Mouse (Mus musculus): Measurements from ENCODE around the gene Arid1b. TPM values are rescaled to one million over a fixed set of nuclear protein-coding genes. Genes with fewer than 3 reads are reported as not detected.
A peak's percentile ranks its signal among the peaks of the same experiment; 100 is the strongest.

Arid1b gene
- polyA plus RNA-seq, 1 experiment from 2014 or later: 12.5 TPM

GRCm38 (mm10) chr17:5045613-5046012 is 51.5 kb downstream of the Arid1b start:
- no peak overlapping the region for H3K4me2 ChIP-seq
- H3K27me3 ChIP-seq (replicated peaks): no peaks in the 10 kb centered on the region
- no peak for ATAC-seq (ENCODE audit: low FRiP score)
- H3K4me1 ChIP-seq: peaks cover 44% of the 10 kb centered on the region
- no peak overlapping the region for H3K9ac ChIP-seq (replicated peaks)
- no peaks in the 10 kb centered on the region for H3K36me3 ChIP-seq
- WGBS: 92% methylated on average over 5 of the region's 5 CpGs
- H3K4me3 ChIP-seq (replicated peaks): no peak overlapping the region
- H3K27ac ChIP-seq (replicated peaks): no peak overlapping the region
- no peaks in the 10 kb centered on the region for H3K9me3 ChIP-seq (replicated peaks)

- no peaks in the 10 kb centered on the region for H3K9me3 ChIP-seq (replicated peaks)
- ATAC-seq (ENCODE audit: low FRiP score): no peak
- WGBS: 74% methylated on average over 4 of the region's 4 CpGs
- no peak overlapping the region for H3K9ac ChIP-seq (replicated peaks)
- H3K4me2 ChIP-seq: no peak overlapping the region
- H3K27ac ChIP-seq (replicated peaks): no peak overlapping the region
- H3K4me1 ChIP-seq: peaks cover 51% of the 10 kb centered on the region
- H3K36me3 ChIP-seq: no peaks in the 10 kb centered on the region
- H3K4me3 ChIP-seq (replicated peaks): no peak overlapping the region
- H3K27me3 ChIP-seq (replicated peaks): no peaks in the 10 kb centered on the region
These were observed 53.2 kb downstream of the Arid1b start for GRCm38 (mm10) chr17:5047373-5047772.

GRCm38 (mm10) chr17:5050266-5050665 is 56.1 kb downstream of the Arid1b start:
- WGBS: 73% methylated on average over 8 of the region's 8 CpGs
- no peaks in the 10 kb centered on the region for H3K27me3 ChIP-seq (replicated peaks)
- ATAC-seq (ENCODE audit: low FRiP score): no peak
- no peak overlapping the region for H3K4me2 ChIP-seq
- H3K27ac ChIP-seq (replicated peaks): no peak overlapping the region
- no peak overlapping the region for H3K4me3 ChIP-seq (replicated peaks)
- H3K9ac ChIP-seq (replicated peaks): no peak overlapping the region
- peaks cover 57% of the 10 kb centered on the region for H3K4me1 ChIP-seq
- no peaks in the 10 kb centered on the region for H3K36me3 ChIP-seq
- H3K9me3 ChIP-seq (replicated peaks): no peaks in the 10 kb centered on the region

- Histone ChIP-seq H3K4me1 (peaks cover 56% of the 10 kb centered on the region), H3K4me3 (replicated peaks) (no peak overlapping the region), H3K27me3 (replicated peaks) (no peaks in the 10 kb centered on the region), H3K4me2 (no peak overlapping the region), H3K9me3 (replicated peaks) (no peaks in the 10 kb centered on the region), H3K36me3 (no peaks in the 10 kb centered on the region), H3K27ac (replicated peaks) (no peak overlapping the region), H3K9ac (replicated peaks) (no peak overlapping the region)
- no peak for ATAC-seq (ENCODE audit: low FRiP score)
- WGBS: 79% methylated on average over 7 of the region's 7 CpGs
These were observed 56.9 kb downstream of the Arid1b start for GRCm38 (mm10) chr17:5050970-5051530.

GRCm38 (mm10) chr17:5052091-5052799 is 58.1 kb downstream of the Arid1b start:
- no peak overlapping the region for H3K4me2 ChIP-seq
- H3K27ac ChIP-seq (replicated peaks): no peak overlapping the region
- no peaks in the 10 kb centered on the region for H3K36me3 ChIP-seq
- no peaks in the 10 kb centered on the region for H3K27me3 ChIP-seq (replicated peaks)
- 75% methylated on average over 10 of the region's 10 CpGs for WGBS
- peaks cover 59% of the 10 kb centered on the region for H3K4me1 ChIP-seq
- no peaks in the 10 kb centered on the region for H3K9me3 ChIP-seq (replicated peaks)
- H3K4me3 ChIP-seq (replicated peaks): no peak overlapping the region
- H3K9ac ChIP-seq (replicated peaks): no peak overlapping the region
- ATAC-seq (ENCODE audit: low FRiP score): no peak

- Histone ChIP-seq H3K36me3 (no peaks in the 10 kb centered on the region), H3K27me3 (replicated peaks) (no peaks in the 10 kb centered on the region), H3K9me3 (replicated peaks) (no peaks in the 10 kb centered on the region), H3K9ac (replicated peaks) (no peak overlapping the region), H3K27ac (replicated peaks) (no peak overlapping the region), H3K4me2 (no peak overlapping the region), H3K4me1 (peaks cover 58% of the 10 kb centered on the region), H3K4me3 (replicated peaks) (no peak overlapping the region)
- WGBS: 75% methylated on average over 4 of the region's 4 CpGs
- no peak for ATAC-seq (ENCODE audit: low FRiP score)
These were observed 58.7 kb downstream of the Arid1b start for GRCm38 (mm10) chr17:5052800-5053179.

GRCm38 (mm10) chr17:5053201-5053600 is 59.1 kb downstream of the Arid1b start:
- Histone ChIP-seq H3K36me3 (no peaks in the 10 kb centered on the region), H3K27me3 (replicated peaks) (no peaks in the 10 kb centered on the region), H3K4me2 (no peak overlapping the region), H3K27ac (replicated peaks) (no peak overlapping the region), H3K4me3 (replicated peaks) (no peak overlapping the region), H3K9me3 (replicated peaks) (no peaks in the 10 kb centered on the region), H3K9ac (replicated peaks) (no peak overlapping the region), H3K4me1 (peaks cover 62% of the 10 kb centered on the region)
- ATAC-seq (ENCODE audit: low FRiP score): no peak
- 53% methylated on average over 16 of the region's 16 CpGs for WGBS

GRCm38 (mm10) chr17:5055412-5055811 is 61.3 kb downstream of the Arid1b start:
- ATAC-seq (ENCODE audit: low FRiP score): no peak
- no peaks in the 10 kb centered on the region for H3K27me3 ChIP-seq (replicated peaks)
- H3K36me3 ChIP-seq: no peaks in the 10 kb centered on the region
- H3K27ac ChIP-seq (replicated peaks): no peak overlapping the region
- WGBS: 82% methylated on average over 6 of the region's 6 CpGs
- no peak overlapping the region for H3K4me2 ChIP-seq
- H3K4me3 ChIP-seq (replicated peaks): no peak overlapping the region
- H3K9ac ChIP-seq (replicated peaks): no peak overlapping the region
- peaks cover 77% of the 10 kb centered on the region for H3K4me1 ChIP-seq
- H3K9me3 ChIP-seq (replicated peaks): no peaks in the 10 kb centered on the region

GRCm38 (mm10) chr17:5056654-5057053 is 62.5 kb downstream of the Arid1b start:
- WGBS: 69% methylated on average over 4 of the region's 4 CpGs
- Histone ChIP-seq H3K9ac (replicated peaks) (no peak overlapping the region), H3K27ac (replicated peaks) (0 out of 2 replicates have a peak overlapping the region, but pooled peaks have one; percentile 23), H3K27me3 (replicated peaks) (no peaks in the 10 kb centered on the region), H3K4me3 (replicated peaks) (no peak overlapping the region), H3K36me3 (no peaks in the 10 kb centered on the region), H3K4me2 (no peak overlapping the region), H3K9me3 (replicated peaks) (no peaks in the 10 kb centered on the region), H3K4me1 (peaks cover 75% of the 10 kb centered on the region)
- no peak for ATAC-seq (ENCODE audit: low FRiP score)

GRCm38 (mm10) chr17:5057286-5057685 is 63.2 kb downstream of the Arid1b start:
- peak overlapping the region; percentile 23; the same call in 1 of the 2 replicates for H3K27ac ChIP-seq (replicated peaks)
- no peak for ATAC-seq (ENCODE audit: low FRiP score)

GRCm38 (mm10) chr17:5057944-5058720 is 64.0 kb downstream of the Arid1b start:
- H3K9ac ChIP-seq (replicated peaks): no peak overlapping the region

More at GRCm38 (mm10) chr17:5057286-5057685, 63.2 kb downstream of the Arid1b start:
- H3K27me3 ChIP-seq (replicated peaks): no peaks in the 10 kb centered on the region
- H3K4me1 ChIP-seq: peaks cover 75% of the 10 kb centered on the region
- no peak overlapping the region for H3K4me2 ChIP-seq
- H3K9ac ChIP-seq (replicated peaks): no peak overlapping the region
- no peaks in the 10 kb centered on the region for H3K36me3 ChIP-seq
- WGBS: 26% methylated on average over 4 of the region's 4 CpGs
- no peak overlapping the region for H3K4me3 ChIP-seq (replicated peaks)
- no peaks in the 10 kb centered on the region for H3K9me3 ChIP-seq (replicated peaks)

More at GRCm38 (mm10) chr17:5057944-5058720, 64.0 kb downstream of the Arid1b start:
- WGBS: 5% methylated on average over 10 of the region's 10 CpGs
- Histone ChIP-seq H3K27me3 (replicated peaks) (no peaks in the 10 kb centered on the region), H3K9me3 (replicated peaks) (no peaks in the 10 kb centered on the region), H3K4me2 (peak overlapping the region; percentile 22), H3K36me3 (no peaks in the 10 kb centered on the region), H3K4me3 (replicated peaks) (no peak overlapping the region), H3K4me1 (peaks cover 73% of the 10 kb centered on the region), H3K27ac (replicated peaks) (peak overlapping the region; percentile 72)
- ATAC-seq (ENCODE audit: low FRiP score): peak; percentile 62

All from neural tube, embryonic 15.5 days (tissue).